Mouse (Mus musculus): ENCODE data around the gene Wdr63. TPM values are rescaled to one million over a fixed set of nuclear protein-coding genes. Genes with fewer than 3 reads are reported as not detected.

Wdr63 gene
- polyA plus RNA-seq, 1 experiment from 2014 or later = not detected

DNA sequence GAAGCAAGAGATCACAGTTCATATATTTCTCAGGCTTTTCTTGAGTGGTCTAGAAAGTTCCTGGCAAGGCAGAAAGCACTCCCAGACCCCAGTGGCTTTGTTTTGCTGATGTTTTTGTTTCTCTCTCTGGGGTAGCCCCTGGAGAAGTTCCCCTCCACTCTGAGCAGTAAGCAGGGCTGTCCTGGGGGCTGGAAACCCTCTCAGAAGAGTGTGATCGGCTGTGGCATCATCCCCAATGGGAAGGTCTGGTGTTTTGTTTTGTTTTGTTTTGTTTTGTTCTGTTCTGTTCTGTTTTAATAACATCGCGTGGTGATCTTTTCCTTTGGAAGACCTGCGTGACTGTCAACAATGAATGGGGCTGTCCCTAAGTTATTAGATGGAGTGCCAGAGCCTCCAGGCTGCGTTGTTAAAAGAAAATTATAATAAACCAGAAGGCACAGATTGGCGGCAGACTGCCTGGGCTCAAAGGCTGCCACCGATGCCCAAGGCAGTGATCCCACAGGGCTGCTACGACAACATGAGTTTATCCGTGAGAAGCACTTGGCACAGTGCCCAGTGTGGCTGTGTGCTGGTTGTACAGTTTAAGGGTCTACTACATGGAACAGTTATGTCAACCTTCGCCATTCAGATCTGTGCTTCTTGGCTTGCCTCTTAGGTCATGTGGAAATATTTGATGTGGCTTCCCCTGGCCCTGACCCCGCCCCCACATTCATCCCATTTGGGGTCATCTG lies 56.5 kb downstream of the Wdr63 start:
- WGBS = 55% methylated on average over 11 of the region's 11 CpGs

GRCm38 (mm10) chr3:146049951-146050350 lies 58.0 kb downstream of the Wdr63 start:
- ATAC-seq = peak; percentile 32

More for the DNA sequence above, 56.5 kb downstream of the Wdr63 start:
- no peak overlapping the region for H3K27ac ChIP-seq (ENCODE audit: low read length)
- H3K9me3 ChIP-seq (ENCODE audit: control insufficient read depth, low read length) = no peaks in the 10 kb centered on the region
- no peak overlapping the region for H3K4me2 ChIP-seq (ENCODE audit: low read depth, low read length)
- no peaks in the 10 kb centered on the region for H3K27me3 ChIP-seq (replicated peaks; ENCODE audit: control insufficient read depth, insufficient read depth, low read length)
- ATAC-seq = no peak
- H3K4me1 ChIP-seq (ENCODE audit: control insufficient read depth, insufficient read depth, low read length) = peaks cover 8% of the 10 kb centered on the region
- no peaks in the 10 kb centered on the region for H3K36me3 ChIP-seq (ENCODE audit: control insufficient read depth, insufficient read depth, low read length)
- H3K9ac ChIP-seq (ENCODE audit: low read depth, low read length) = no peak overlapping the region
- H3K4me3 ChIP-seq (ENCODE audit: low read length) = no peak overlapping the region

GRCm38 (mm10) chr3:146047704-146048207 lies 60.2 kb downstream of the Wdr63 start:
- Histone ChIP-seq H3K9ac (ENCODE audit: low read depth, low read length) (peak overlapping the region; percentile 38; the same call in 1 of the 2 replicates), H3K4me3 (ENCODE audit: low read length) (peak overlapping the region; percentile 21), H3K4me1 (ENCODE audit: control insufficient read depth, insufficient read depth, low read length) (peaks cover 8% of the 10 kb centered on the region), H3K4me2 (ENCODE audit: low read depth, low read length) (peak overlapping the region; percentile 46), H3K36me3 (ENCODE audit: control insufficient read depth, insufficient read depth, low read length) (no peaks in the 10 kb centered on the region), H3K9me3 (ENCODE audit: control insufficient read depth, low read length) (no peaks in the 10 kb centered on the region), H3K27ac (ENCODE audit: low read length) (peak overlapping the region; percentile 31; the same call in 1 of the 2 replicates), H3K27me3 (replicated peaks; ENCODE audit: control insufficient read depth, insufficient read depth, low read length) (no peaks in the 10 kb centered on the region)
- 23% methylated on average over 15 of the region's 15 CpGs for WGBS
- ATAC-seq = peak; percentile 76

More at GRCm38 (mm10) chr3:146049951-146050350, 58.0 kb downstream of the Wdr63 start:
- no peak overlapping the region for H3K27ac ChIP-seq (ENCODE audit: low read length)
- no peak overlapping the region for H3K4me3 ChIP-seq (ENCODE audit: low read length)
- no peak overlapping the region for H3K9ac ChIP-seq (ENCODE audit: low read depth, low read length)
- H3K36me3 ChIP-seq (ENCODE audit: control insufficient read depth, insufficient read depth, low read length) = no peaks in the 10 kb centered on the region
- no peaks in the 10 kb centered on the region for H3K9me3 ChIP-seq (ENCODE audit: control insufficient read depth, low read length)
- WGBS = 56% methylated on average over 5 of the region's 5 CpGs
- peak overlapping the region; percentile 13; the same call in 1 of the 2 replicates for H3K4me2 ChIP-seq (ENCODE audit: low read depth, low read length)
- H3K4me1 ChIP-seq (ENCODE audit: control insufficient read depth, insufficient read depth, low read length) = peaks cover 8% of the 10 kb centered on the region
- no peaks in the 10 kb centered on the region for H3K27me3 ChIP-seq (replicated peaks; ENCODE audit: control insufficient read depth, insufficient read depth, low read length)

GRCm38 (mm10) chr3:146046076-146046475 lies 61.9 kb downstream of the Wdr63 start:
- no peak overlapping the region for H3K27ac ChIP-seq (ENCODE audit: low read length)
- no peak for ATAC-seq
- peaks cover 8% of the 10 kb centered on the region for H3K4me1 ChIP-seq (ENCODE audit: control insufficient read depth, insufficient read depth, low read length)
- H3K36me3 ChIP-seq (ENCODE audit: control insufficient read depth, insufficient read depth, low read length) = no peaks in the 10 kb centered on the region
- no peak overlapping the region for H3K4me3 ChIP-seq (ENCODE audit: low read length)
- H3K9me3 ChIP-seq (ENCODE audit: control insufficient read depth, low read length) = no peaks in the 10 kb centered on the region
- no peak overlapping the region for H3K4me2 ChIP-seq (ENCODE audit: low read depth, low read length)
- no peaks in the 10 kb centered on the region for H3K27me3 ChIP-seq (replicated peaks; ENCODE audit: control insufficient read depth, insufficient read depth, low read length)
- whole genome bisulfite sequencing = 86% methylated on average over 11 of the region's 11 CpGs
- H3K9ac ChIP-seq (ENCODE audit: low read depth, low read length) = no peak overlapping the region

DNA sequence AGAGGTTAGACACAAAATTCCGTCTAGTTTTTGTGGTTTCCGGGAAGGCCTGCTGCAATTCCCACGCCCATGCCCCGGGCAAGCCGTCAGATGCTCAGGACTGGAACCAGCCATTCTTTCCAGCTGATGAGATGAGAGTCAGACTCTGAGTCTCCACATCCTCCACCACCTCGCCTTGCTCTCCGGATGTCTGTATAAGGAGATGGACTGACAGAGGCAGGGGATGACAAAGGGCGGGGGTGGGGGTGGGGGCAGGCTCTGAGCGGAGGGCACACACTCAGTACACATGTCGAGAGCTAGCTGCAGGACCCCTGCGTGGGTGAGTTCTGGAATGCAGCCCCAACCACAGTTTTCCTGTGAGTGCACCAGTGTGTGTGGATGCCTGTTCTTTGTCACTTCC lies 63.0 kb downstream of the Wdr63 start:
- no peak overlapping the region for H3K9ac ChIP-seq (ENCODE audit: low read depth, low read length)
- no peak for ATAC-seq
- no peaks in the 10 kb centered on the region for H3K27me3 ChIP-seq (replicated peaks; ENCODE audit: control insufficient read depth, insufficient read depth, low read length)
- no peaks in the 10 kb centered on the region for H3K36me3 ChIP-seq (ENCODE audit: control insufficient read depth, insufficient read depth, low read length)
- 34% methylated on average over 11 of the region's 11 CpGs for WGBS
- peaks cover 8% of the 10 kb centered on the region for H3K4me1 ChIP-seq (ENCODE audit: control insufficient read depth, insufficient read depth, low read length)
- H3K4me3 ChIP-seq (ENCODE audit: low read length) = no peak overlapping the region
- H3K9me3 ChIP-seq (ENCODE audit: control insufficient read depth, low read length) = no peaks in the 10 kb centered on the region
- no peak overlapping the region for H3K4me2 ChIP-seq (ENCODE audit: low read depth, low read length)
- no peak overlapping the region for H3K27ac ChIP-seq (ENCODE audit: low read length)

- ATAC-seq = no peak
- H3K36me3 ChIP-seq (ENCODE audit: control insufficient read depth, insufficient read depth, low read length) = no peaks in the 10 kb centered on the region
These were observed 66.5 kb downstream of the Wdr63 start for GRCm38 (mm10) chr3:146041382-146041781.

GRCm38 (mm10) chr3:146039132-146039903 lies 68.6 kb downstream of the Wdr63 start:
- ATAC-seq = peak; percentile 43; the same call in 1 of the 2 replicates
- Histone ChIP-seq H3K4me1 (ENCODE audit: control insufficient read depth, insufficient read depth, low read length) (0 out of 2 replicates have a peak, but pooled peaks cover 4% of the 10 kb centered on the region), H3K9me3 (ENCODE audit: control insufficient read depth, low read length) (no peaks in the 10 kb centered on the region), H3K4me2 (ENCODE audit: low read depth, low read length) (no peak overlapping the region; the same call in 1 of the 2 replicates), H3K4me3 (ENCODE audit: low read length) (no peak overlapping the region), H3K36me3 (ENCODE audit: control insufficient read depth, insufficient read depth, low read length) (no peaks in the 10 kb centered on the region), H3K27me3 (replicated peaks; ENCODE audit: control insufficient read depth, insufficient read depth, low read length) (no peaks in the 10 kb centered on the region), H3K27ac (ENCODE audit: low read length) (no peak overlapping the region), H3K9ac (ENCODE audit: low read depth, low read length) (no peak overlapping the region)
- WGBS = 53% methylated on average over 12 of the region's 12 CpGs

More at GRCm38 (mm10) chr3:146041382-146041781, 66.5 kb downstream of the Wdr63 start:
- H3K9ac ChIP-seq (ENCODE audit: low read depth, low read length) = no peak overlapping the region
- H3K4me2 ChIP-seq (ENCODE audit: low read depth, low read length) = no peak overlapping the region
- no peak overlapping the region for H3K4me3 ChIP-seq (ENCODE audit: low read length)
- no peak overlapping the region for H3K27ac ChIP-seq (ENCODE audit: low read length)
- H3K27me3 ChIP-seq (replicated peaks; ENCODE audit: control insufficient read depth, insufficient read depth, low read length) = no peaks in the 10 kb centered on the region
- H3K9me3 ChIP-seq (ENCODE audit: control insufficient read depth, low read length) = no peaks in the 10 kb centered on the region
- H3K4me1 ChIP-seq (ENCODE audit: control insufficient read depth, insufficient read depth, low read length) = 0 out of 2 replicates have a peak, but pooled peaks cover 4% of the 10 kb centered on the region
- 88% methylated on average over 11 of the region's 11 CpGs for WGBS

- no peaks in the 10 kb centered on the region for H3K27me3 ChIP-seq (replicated peaks; ENCODE audit: control insufficient read depth, insufficient read depth, low read length)
- H3K4me2 ChIP-seq (ENCODE audit: low read depth, low read length) = 0 out of 2 replicates have a peak overlapping the region, but pooled peaks have one; percentile 5
- no peak overlapping the region for H3K27ac ChIP-seq (ENCODE audit: low read length)
- H3K36me3 ChIP-seq (ENCODE audit: control insufficient read depth, insufficient read depth, low read length) = no peaks in the 10 kb centered on the region
- WGBS = 33% methylated on average over 15 of the region's 15 CpGs
- peak; percentile 74 for ATAC-seq
- no peak overlapping the region for H3K9ac ChIP-seq (ENCODE audit: low read depth, low read length)
- no peak overlapping the region for H3K4me3 ChIP-seq (ENCODE audit: low read length)
- no peaks in the 10 kb centered on the region for H3K9me3 ChIP-seq (ENCODE audit: control insufficient read depth, low read length)
- 0 out of 2 replicates have a peak, but pooled peaks cover 4% of the 10 kb centered on the region for H3K4me1 ChIP-seq (ENCODE audit: control insufficient read depth, insufficient read depth, low read length)
These were observed 70.0 kb downstream of the Wdr63 start for GRCm38 (mm10) chr3:146037906-146038305.

- H3K27me3 ChIP-seq (replicated peaks; ENCODE audit: control insufficient read depth, insufficient read depth, low read length) = no peaks in the 10 kb centered on the region
- no peak overlapping the region for H3K4me2 ChIP-seq (ENCODE audit: low read depth, low read length)
- H3K4me1 ChIP-seq (ENCODE audit: control insufficient read depth, insufficient read depth, low read length) = 0 out of 2 replicates have a peak, but pooled peaks cover 4% of the 10 kb centered on the region
- no peak overlapping the region for H3K27ac ChIP-seq (ENCODE audit: low read length)
- 80% methylated on average over 5 of the region's 5 CpGs for WGBS
- H3K4me3 ChIP-seq (ENCODE audit: low read length) = no peak overlapping the region
- H3K9me3 ChIP-seq (ENCODE audit: control insufficient read depth, low read length) = no peaks in the 10 kb centered on the region
- no peak for ATAC-seq
- H3K36me3 ChIP-seq (ENCODE audit: control insufficient read depth, insufficient read depth, low read length) = no peaks in the 10 kb centered on the region
- H3K9ac ChIP-seq (ENCODE audit: low read depth, low read length) = no peak overlapping the region
These were observed 75.0 kb downstream of the Wdr63 start for GRCm38 (mm10) chr3:146032976-146033375.

Measured in intestine, embryonic 16.5 days (tissue).